Mouse (Mus musculus): ENCODE data around the gene H1f0. TPM values are rescaled to one million over a fixed set of nuclear protein-coding genes. Genes with fewer than 3 reads are reported as not detected.
A peak's percentile ranks its signal among the peaks of the same experiment; 100 is the strongest.

The H1f0 gene
- polyA plus RNA-seq, 1 experiment from 2014 or later = 214 TPM

GRCm38 (mm10) chr15:79065086-79065770 lies 37.0 kb downstream of the H1f0 start:
- H3K4me2 ChIP-seq = no peak overlapping the region
- no peaks in the 10 kb centered on the region for H3K27me3 ChIP-seq
- no peaks in the 10 kb centered on the region for H3K9me3 ChIP-seq
- H3K4me1 ChIP-seq (replicated peaks) = peaks cover 22% of the 10 kb centered on the region
- H3K27ac ChIP-seq (replicated peaks) = no peak overlapping the region
- peaks cover 5% of the 10 kb centered on the region; the same call in 1 of the 2 replicates for H3K36me3 ChIP-seq
- 65% methylated on average over 8 of the region's 8 CpGs for whole genome bisulfite sequencing
- ATAC-seq (ENCODE audit: low FRiP score, low read depth) = no peak
- no peak overlapping the region for H3K9ac ChIP-seq
- H3K4me3 ChIP-seq = no peak overlapping the region

- Histone ChIP-seq H3K9ac (no peak overlapping the region), H3K27me3 (no peaks in the 10 kb centered on the region), H3K4me2 (no peak overlapping the region), H3K27ac (replicated peaks) (no peak overlapping the region), H3K4me1 (replicated peaks) (peaks cover 15% of the 10 kb centered on the region), H3K4me3 (no peak overlapping the region), H3K9me3 (no peaks in the 10 kb centered on the region), H3K36me3 (no peaks in the 10 kb centered on the region)
- WGBS = 62% methylated on average over 2 of the region's 2 CpGs
- no peak for ATAC-seq (ENCODE audit: low FRiP score, low read depth)
These were observed 38.0 kb downstream of the H1f0 start for GRCm38 (mm10) chr15:79066276-79066675.

GRCm38 (mm10) chr15:79067631-79068030 lies 39.4 kb downstream of the H1f0 start:
- Histone ChIP-seq H3K4me1 (replicated peaks) (peaks cover 6% of the 10 kb centered on the region), H3K27me3 (no peaks in the 10 kb centered on the region), H3K4me3 (no peak overlapping the region), H3K27ac (replicated peaks) (no peak overlapping the region), H3K9me3 (no peaks in the 10 kb centered on the region), H3K4me2 (no peak overlapping the region), H3K9ac (no peak overlapping the region), H3K36me3 (no peaks in the 10 kb centered on the region)
- no peak for ATAC-seq (ENCODE audit: low FRiP score, low read depth)
- 82% methylated on average over 3 of the region's 3 CpGs for WGBS

GRCm38 (mm10) chr15:79068416-79068815 lies 40.2 kb downstream of the H1f0 start:
- peaks cover 3% of the 10 kb centered on the region for H3K4me1 ChIP-seq (replicated peaks)
- no peaks in the 10 kb centered on the region for H3K9me3 ChIP-seq
- H3K27ac ChIP-seq (replicated peaks) = no peak overlapping the region
- 80% methylated on average over 3 of the region's 3 CpGs for WGBS
- no peak overlapping the region for H3K4me3 ChIP-seq
- no peaks in the 10 kb centered on the region for H3K36me3 ChIP-seq
- no peaks in the 10 kb centered on the region for H3K27me3 ChIP-seq
- H3K9ac ChIP-seq = no peak overlapping the region
- ATAC-seq (ENCODE audit: low FRiP score, low read depth) = no peak
- no peak overlapping the region for H3K4me2 ChIP-seq

GRCm38 (mm10) chr15:79071117-79072039 lies 43.1 kb downstream of the H1f0 start:
- peaks cover 14% of the 10 kb centered on the region for H3K4me1 ChIP-seq (replicated peaks)
- H3K27me3 ChIP-seq = no peaks in the 10 kb centered on the region
- H3K36me3 ChIP-seq = peaks cover under 1% of the 10 kb centered on the region; the same call in 1 of the 2 replicates
- no peak for ATAC-seq (ENCODE audit: low FRiP score, low read depth)
- 72% methylated on average over 5 of the region's 5 CpGs for WGBS
- no peaks in the 10 kb centered on the region for H3K9me3 ChIP-seq
- no peak overlapping the region for H3K27ac ChIP-seq (replicated peaks)
- H3K9ac ChIP-seq = no peak overlapping the region
- H3K4me2 ChIP-seq = no peak overlapping the region
- H3K4me3 ChIP-seq = no peak overlapping the region

GRCm38 (mm10) chr15:79073752-79074151 lies 45.5 kb downstream of the H1f0 start:
- Histone ChIP-seq H3K4me2 (no peak overlapping the region), H3K36me3 (peaks cover 20% of the 10 kb centered on the region), H3K27me3 (no peaks in the 10 kb centered on the region), H3K4me1 (replicated peaks) (peaks cover 23% of the 10 kb centered on the region), H3K27ac (replicated peaks) (no peak overlapping the region), H3K4me3 (no peak overlapping the region), H3K9me3 (no peaks in the 10 kb centered on the region), H3K9ac (no peak overlapping the region)
- no peak for ATAC-seq (ENCODE audit: low FRiP score, low read depth)

GRCm38 (mm10) chr15:79074446-79074845 lies 46.2 kb downstream of the H1f0 start:
- H3K4me3 ChIP-seq = peak overlapping the region; percentile 88
- peak overlapping the region; percentile 73 for H3K27ac ChIP-seq (replicated peaks)
- peak overlapping the region; percentile 66 for H3K9ac ChIP-seq
- H3K4me2 ChIP-seq = peak overlapping the region; percentile 66
- H3K27me3 ChIP-seq = no peaks in the 10 kb centered on the region
- no peaks in the 10 kb centered on the region for H3K9me3 ChIP-seq
- H3K36me3 ChIP-seq = peaks cover 27% of the 10 kb centered on the region
- H3K4me1 ChIP-seq (replicated peaks) = peaks cover 23% of the 10 kb centered on the region
- 40% methylated on average over 10 of the region's 10 CpGs for WGBS
- no peak for ATAC-seq (ENCODE audit: low FRiP score, low read depth)

GRCm38 (mm10) chr15:79074913-79075532 lies 46.8 kb downstream of the H1f0 start, which contains the start of gene Eif3l:
Eif3l (plus strand) TSS chr15:79075179.
- WGBS = under 1% methylated on average over 49 of the region's 49 CpGs

GRCm38 (mm10) chr15:79075658-79076365 lies 47.6 kb downstream of the H1f0 start:
- Histone ChIP-seq H3K9ac (peak overlapping the region; percentile 66), H3K27me3 (no peaks in the 10 kb centered on the region), H3K9me3 (no peaks in the 10 kb centered on the region), H3K4me2 (peak overlapping the region; percentile 66), H3K36me3 (peaks cover 37% of the 10 kb centered on the region), H3K27ac (replicated peaks) (no peak overlapping the region), H3K4me3 (peak overlapping the region; percentile 88), H3K4me1 (replicated peaks) (peaks cover 23% of the 10 kb centered on the region)
- WGBS = 39% methylated on average over 15 of the region's 15 CpGs
- no peak for ATAC-seq (ENCODE audit: low FRiP score, low read depth)

More at GRCm38 (mm10) chr15:79074913-79075532, 46.8 kb downstream of the H1f0 start, which contains the start of gene Eif3l:
- ATAC-seq (ENCODE audit: low FRiP score, low read depth) = peak; percentile 92
- H3K27ac ChIP-seq (replicated peaks) = peak within 1 kb of the TSS; percentile 73
- peak within 1 kb of the TSS; percentile 66 for H3K4me2 ChIP-seq
- H3K27me3 ChIP-seq = no peaks in the 10 kb centered on the region
- peak within 1 kb of the TSS; percentile 66 for H3K9ac ChIP-seq
- H3K9me3 ChIP-seq = no peaks in the 10 kb centered on the region
- H3K36me3 ChIP-seq = peaks cover 33% of the 10 kb centered on the region
- H3K4me1 ChIP-seq (replicated peaks) = peaks cover 23% of the 10 kb centered on the region
- peak within 1 kb of the TSS; percentile 88 for H3K4me3 ChIP-seq

GRCm38 (mm10) chr15:79079567-79079966 lies 51.3 kb downstream of the H1f0 start:
- Histone ChIP-seq H3K36me3 (peaks cover 75% of the 10 kb centered on the region), H3K4me2 (no peak overlapping the region), H3K9me3 (no peaks in the 10 kb centered on the region), H3K9ac (no peak overlapping the region), H3K4me1 (replicated peaks) (peaks cover 18% of the 10 kb centered on the region), H3K4me3 (no peak overlapping the region), H3K27ac (replicated peaks) (no peak overlapping the region), H3K27me3 (no peaks in the 10 kb centered on the region)
- ATAC-seq (ENCODE audit: low FRiP score, low read depth) = no peak
- 99% methylated on average over 7 of the region's 7 CpGs for WGBS
